Mouse (Mus musculus): ENCODE measurements around the gene Lpcat1.

DNA sequence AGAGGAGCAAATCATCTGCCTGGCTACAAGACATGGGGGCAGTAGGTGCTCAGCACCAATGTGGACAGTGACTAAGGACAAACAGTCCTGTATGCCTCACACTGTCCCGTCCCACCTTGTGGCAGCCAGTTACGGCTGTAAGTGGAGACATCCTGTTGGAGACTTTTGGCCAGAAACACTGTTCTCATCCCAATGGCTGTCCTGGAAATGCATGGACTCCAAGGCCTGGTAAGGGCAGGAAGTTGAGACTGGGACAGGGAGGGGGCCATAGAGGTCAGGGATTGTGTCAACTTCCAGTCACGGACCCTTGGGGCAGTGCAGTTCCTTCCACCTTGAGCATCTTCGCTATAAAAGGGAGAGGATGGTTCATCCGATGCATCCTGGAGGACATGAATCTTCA, 24.6 kb upstream of the Lpcat1 start:
- TF ChIP-seq CTCF (IDR thresholded peaks at IDR 0.05; ENCODE audit: borderline replicate concordance, control insufficient read depth, extremely low read depth, insufficient read depth, low read length, poor library complexity) (no peak), POLR2A (IDR thresholded peaks at IDR 0.05; ENCODE audit: control insufficient read depth, extremely low read depth, insufficient read depth, low read length, poor library complexity) (no peak)
